Mouse (Mus musculus): ENCODE data around the gene Cracr2b.

Gene Cracr2b

DNA sequence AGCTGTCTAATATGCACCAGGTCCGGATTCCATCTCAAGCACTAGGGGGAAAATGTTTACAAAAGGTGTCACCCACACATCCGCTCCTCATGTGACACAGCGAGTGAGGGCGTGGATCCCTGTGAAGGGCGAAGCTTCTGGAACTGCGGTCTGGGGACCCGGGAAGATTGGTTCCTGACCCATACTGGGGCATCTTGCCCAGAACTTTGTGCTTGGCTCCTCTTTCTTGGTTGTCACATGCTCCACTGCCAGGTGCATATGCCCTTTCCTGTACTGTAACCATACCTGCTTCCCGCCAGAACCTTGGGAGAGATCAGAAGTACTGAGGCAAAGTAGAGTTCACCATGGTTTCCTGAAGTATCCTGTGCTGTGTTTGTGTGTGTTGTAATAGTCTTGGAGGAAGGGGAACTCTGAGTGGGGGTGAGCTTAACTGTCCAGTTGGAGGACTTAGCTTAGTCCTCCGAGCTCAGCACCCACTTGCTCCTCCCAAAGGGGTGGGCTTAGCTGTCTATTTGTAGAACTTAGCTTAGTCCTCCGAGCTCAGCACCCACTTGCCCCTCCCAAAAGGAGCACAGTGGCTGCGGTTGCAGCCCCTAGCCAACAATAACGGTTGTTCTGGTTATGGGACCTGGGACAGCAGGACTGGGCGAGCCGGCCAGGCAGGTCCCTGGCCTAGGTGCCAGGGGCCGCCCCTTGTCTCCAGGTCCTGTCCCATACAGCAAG lies at the start of gene Cracr2b:
TSS of gene Cracr2b (plus strand) at position 704 of the 723 bp plus-strand sequence.
- no peak for DNase-seq (ENCODE audit: low spot score)

DNA sequence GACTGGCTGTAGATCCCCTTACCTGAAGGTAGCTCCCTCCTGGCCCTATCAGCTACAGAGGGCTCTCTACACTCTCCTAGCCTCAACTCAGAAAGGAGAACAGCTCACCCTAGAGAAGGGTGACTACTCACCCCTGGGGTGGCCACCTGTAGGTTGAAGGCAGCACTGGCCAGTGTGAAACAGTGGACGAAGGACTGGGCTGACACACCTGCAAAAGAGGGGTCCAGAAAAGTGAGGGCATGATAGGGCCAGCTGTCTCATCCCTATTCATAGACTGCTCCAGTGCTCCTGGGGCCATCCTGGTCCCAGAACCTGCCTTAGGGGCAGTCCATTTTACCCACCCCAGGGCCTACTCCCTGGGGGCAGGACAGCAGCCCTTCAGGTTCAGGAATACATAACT lies 49.2 kb upstream of the Cracr2b start:
- DNase-seq (ENCODE audit: low spot score): no peak

DNA sequence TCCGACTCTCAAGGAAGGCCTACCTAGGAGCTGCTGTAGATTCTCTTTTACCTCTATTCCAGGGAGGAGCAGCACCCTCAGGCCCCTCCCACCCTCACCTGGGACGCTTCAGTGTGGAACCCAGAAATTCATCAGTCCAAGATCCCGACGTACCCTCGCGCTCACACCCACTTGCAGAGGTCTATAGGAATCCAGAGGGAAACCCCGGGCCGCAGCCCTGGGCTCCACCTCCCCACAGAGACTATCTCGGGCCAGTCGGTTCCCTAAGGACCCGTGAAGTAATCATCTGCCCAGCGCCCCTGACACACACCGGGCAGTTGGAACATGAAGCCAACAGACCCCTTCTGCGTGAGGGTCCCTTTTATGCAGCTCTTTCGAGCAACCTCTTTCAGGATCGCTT lies 47.6 kb upstream of the Cracr2b start:
- no peak for DNase-seq (ENCODE audit: low spot score)

DNA sequence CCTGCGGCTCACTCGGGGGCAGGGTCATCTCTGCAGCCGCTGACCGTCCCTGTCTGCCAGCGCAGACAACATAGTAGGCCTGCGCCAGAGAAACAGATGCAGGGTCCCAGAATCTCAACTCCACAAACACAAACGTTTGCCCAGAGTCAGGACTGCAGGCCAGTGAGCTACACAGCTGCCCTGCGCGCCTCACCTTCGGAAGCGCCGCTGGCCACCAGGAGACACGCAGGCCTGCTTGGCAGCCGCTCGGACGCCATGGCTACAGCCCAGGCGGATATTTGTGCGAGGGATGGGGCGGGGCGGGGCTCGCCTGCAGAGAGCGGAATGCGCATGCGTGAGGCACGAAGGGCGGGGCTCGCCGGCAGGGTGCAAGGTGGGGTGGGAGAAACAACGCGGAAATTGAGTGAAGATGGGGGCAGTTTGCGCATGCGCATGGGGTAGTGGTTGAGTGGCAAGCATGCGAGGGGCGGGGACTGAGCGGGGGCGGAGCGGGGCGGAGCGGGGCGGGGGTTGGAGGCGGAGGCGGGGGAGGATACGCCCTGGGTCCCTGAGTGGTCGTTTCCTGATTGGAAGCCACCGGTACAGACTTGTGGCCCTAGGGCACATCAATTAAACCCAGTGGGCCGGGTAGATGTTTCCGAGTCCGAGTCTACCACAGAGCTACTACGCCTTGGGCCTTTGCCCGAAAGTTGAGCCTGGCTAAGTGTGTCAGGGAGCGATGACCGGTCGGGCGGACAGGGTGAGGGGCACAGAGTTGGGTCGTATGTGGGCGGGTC lies 46.9 kb upstream of the Cracr2b start, which contains the start of gene Gatd1:
TSS of gene Gatd1 (minus strand) at position 328 of the 776 bp plus-strand sequence.
- peak; percentile 98 for DNase-seq (ENCODE audit: low spot score)

DNA sequence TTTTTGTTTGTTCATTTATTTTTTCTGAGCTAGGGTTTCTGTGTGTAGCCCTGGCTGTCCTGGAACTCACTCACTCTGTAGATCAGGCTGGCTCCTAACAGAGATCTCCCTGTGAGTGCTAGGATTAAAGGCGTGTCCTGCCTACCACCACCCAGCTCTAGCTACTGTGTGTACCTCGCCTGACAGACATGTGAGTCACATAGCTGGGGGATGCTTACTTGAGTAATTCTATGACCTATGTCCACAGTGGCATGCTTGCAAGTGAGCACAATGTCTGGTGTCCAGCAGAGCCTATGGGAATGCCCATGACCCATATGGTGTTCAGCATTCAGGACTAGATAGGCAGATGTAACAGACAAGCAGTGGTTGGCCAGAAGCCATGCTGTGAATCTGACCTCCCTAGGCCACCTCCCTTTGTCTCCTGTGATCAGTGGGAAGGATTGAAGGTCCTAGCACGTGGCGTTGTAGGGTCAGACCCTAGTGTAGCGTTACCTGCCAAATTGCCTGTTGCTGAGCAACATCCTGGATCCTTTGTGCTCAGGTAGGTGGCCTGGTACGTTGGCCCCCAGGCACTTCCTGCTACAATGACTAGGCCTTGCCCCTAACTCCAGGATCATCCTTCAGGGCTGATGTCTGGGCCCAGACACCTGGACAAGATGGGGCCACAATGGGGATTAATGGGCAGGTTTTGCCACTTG lies 44.6 kb upstream of the Cracr2b start:
- no peak for DNase-seq (ENCODE audit: low spot score)

DNA sequence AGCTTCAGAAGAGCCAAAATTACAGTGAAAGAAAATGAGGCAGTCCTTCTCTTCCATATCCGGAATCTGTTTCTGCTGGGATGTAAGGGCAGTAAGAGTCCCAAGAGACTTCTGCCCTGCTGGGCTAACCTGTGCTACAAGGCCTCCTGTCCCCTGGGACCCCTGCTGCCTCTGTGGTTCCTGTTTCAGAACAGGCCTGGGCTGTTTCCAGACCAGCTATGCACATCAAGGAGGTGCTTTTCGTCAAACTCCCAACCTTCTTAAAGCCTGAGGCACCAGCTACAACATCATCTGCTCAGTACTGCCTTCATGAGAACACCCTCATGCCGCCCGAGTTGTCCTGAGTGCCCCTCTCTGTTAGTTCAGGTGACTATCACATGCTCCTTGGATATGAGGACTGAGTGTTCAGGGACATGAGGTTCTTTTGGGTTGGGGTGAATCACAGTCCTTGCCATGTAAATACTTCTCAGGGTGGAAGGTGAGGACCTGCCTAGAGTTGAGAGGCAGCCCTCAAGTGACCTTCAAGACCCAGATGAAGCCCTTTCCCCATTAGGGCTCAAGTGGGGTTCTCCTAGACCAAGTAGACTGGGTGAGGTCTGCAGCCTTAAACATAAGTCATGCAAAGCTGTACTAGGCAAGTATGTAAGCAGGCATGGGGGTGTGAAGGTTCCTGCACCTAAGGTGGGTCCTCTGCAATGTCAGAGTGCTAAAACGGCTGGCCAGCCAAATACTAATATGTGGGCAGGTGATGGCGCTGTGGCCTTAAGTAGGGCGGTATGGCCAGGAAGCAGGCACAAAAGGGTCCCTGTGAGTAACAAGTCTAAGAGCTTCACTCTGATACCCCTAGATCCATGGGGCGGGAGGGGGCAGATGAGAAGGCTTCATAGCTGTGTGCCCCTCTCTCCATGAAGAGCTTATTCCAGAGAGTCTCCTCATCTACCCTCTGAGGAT lies 42.9 kb upstream of the Cracr2b start:
- DNase-seq (ENCODE audit: low spot score): no peak

DNA sequence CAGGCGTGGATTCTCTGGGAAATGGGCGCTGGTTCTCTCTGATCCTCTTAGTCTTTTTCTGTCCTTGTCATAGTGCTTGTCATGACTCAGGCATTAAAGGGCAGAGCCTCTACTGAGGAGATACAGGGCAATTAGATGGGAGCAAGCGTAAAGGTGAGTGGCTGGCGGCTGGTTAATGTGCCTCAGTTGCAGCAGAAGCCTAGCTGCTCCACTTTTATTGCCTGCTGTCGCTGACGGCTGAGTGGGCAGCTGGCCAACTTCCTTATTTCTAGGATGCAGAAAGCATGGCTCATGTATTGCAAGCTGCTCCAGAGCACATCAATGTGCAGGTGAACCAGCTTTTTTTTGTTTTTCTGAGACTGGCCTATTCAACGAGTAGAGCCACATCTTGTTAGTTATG lies 41.9 kb upstream of the Cracr2b start:
- DNase-seq (ENCODE audit: low spot score): no peak

DNA sequence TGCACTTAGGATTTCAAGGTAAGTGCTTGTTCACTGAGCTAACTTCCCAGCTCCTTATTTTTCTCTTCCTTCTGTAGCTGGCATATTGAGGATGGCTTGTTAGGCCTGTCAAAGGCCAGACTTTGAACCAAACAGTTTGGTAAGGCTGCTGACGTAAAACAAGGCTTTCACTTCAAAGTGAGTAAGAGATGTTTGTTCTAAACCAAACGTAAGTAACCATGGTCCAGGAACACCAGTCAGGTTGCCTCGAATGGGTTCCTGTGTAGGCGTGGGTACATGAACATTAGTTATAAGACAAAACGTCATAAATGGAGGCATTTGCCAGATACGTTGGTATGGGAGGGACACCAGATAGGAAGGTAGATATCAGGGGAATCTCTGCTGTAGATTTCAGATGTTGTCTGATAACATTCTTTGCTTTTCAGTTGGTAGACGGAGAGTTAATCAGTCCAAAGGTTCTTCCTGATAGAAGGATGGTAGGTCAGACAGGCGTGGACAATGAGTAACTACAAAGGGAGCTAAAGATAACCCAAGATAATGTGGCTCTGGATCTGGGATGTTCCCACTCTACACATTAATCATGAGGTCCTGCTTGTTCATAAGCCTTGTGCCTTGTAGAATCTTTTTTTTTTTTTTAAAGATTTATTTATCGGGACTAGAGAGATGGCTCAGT lies 40.7 kb upstream of the Cracr2b start:
- DNase-seq (ENCODE audit: low spot score): no peak

DNA sequence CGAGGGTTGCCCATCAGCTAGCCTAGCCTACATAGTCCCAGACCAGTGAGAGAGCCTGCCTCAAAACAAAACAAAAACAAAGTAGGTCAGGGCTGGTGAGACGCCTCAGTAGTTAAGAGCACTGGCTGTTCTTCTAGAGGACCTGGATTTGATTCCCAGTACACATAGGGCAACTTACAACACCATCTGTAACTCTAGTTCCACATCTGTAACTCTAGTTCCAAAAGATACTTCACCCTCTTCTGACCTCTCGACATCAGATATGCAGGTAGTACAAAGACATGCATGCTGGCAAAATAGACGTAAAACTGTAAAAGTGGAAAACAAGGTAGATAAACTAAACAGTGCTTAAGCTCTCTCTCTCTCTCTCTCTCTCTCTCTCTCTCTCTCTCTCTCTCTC lies 37.1 kb upstream of the Cracr2b start:
- no peak for DNase-seq (ENCODE audit: low spot score)

DNA sequence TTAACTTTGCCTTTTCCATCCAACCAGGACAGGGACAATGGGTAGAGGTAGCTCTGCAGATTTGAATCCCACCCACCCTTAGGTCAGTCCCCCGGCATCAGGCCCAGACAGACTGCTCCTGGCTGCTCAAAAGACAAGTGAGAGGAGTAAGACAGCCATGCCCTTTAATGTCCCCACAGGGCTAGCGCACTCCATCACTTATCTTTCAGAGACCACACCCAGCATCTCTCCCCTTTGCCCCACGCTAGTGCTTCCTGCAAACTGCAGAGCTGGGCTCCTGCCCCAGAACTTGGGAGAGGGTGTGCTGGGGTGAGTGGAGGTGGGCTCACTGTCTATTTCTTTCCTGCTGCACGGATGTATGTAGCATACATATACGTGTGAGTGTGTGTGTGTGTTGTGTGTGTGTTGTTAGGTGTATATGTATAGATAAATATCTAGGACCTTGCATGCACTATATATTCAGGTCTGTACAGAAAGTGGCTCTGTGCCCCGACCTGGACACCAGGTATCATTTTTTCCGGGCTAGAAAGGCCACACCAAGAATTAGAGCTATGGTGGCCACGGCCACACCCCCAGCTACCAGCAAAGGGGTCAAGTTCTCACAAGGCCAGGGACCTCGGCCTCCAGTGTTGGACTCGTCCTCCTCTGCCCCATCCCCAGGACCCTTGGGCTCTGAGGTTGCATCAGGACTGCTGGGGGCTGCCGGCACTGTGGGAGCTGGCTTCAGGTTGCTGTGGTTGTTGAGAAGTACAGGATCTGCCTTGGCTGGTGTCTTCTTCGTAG lies 33.8 kb upstream of the Cracr2b start:
- DNase-seq (ENCODE audit: low spot score): no peak

DNA sequence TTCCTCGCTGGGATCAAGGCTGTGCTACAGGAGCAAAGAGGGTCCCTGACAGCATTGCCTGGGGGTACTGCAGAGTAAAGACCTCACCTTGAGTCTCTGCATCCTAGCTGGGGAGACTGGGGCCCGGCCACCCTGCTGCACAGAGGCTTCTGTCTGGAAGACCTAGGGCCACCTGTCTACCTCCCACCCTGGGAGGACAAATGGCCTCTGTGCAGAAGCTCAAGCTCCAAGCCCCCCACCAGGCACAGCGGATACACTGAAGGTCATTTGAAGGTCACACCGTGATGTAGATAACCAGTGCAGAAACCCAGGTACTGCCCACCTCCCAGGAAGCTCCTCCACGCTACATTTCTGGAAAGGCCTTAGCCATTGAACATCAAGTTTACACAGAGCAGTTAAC lies 32.2 kb upstream of the Cracr2b start:
- DNase-seq (ENCODE audit: low spot score): no peak

DNA sequence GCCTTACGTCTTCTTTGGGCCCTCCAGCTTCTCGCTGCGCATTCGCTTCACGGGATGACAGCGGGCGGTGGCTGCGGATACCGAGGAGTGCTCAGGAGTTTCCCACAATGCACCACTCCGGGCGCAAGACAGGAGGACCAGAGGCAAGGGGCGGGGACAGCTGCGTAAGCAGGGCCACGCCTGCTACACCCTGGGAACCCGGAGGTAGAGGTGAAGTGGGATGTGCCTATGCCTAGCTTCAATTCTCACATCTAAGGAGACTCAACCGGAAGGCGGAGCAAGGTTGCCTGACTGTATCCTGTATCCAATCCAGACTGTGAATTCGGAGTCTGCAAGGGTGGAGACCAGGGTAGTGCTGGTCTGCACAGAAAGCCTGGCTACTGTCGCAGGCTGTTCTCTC lies 31.6 kb upstream of the Cracr2b start, which contains the start of gene Cend1:
TSS of gene Cend1 (minus strand) at position 182 of the 400 bp plus-strand sequence.
- no peak for DNase-seq (ENCODE audit: low spot score)

DNA sequence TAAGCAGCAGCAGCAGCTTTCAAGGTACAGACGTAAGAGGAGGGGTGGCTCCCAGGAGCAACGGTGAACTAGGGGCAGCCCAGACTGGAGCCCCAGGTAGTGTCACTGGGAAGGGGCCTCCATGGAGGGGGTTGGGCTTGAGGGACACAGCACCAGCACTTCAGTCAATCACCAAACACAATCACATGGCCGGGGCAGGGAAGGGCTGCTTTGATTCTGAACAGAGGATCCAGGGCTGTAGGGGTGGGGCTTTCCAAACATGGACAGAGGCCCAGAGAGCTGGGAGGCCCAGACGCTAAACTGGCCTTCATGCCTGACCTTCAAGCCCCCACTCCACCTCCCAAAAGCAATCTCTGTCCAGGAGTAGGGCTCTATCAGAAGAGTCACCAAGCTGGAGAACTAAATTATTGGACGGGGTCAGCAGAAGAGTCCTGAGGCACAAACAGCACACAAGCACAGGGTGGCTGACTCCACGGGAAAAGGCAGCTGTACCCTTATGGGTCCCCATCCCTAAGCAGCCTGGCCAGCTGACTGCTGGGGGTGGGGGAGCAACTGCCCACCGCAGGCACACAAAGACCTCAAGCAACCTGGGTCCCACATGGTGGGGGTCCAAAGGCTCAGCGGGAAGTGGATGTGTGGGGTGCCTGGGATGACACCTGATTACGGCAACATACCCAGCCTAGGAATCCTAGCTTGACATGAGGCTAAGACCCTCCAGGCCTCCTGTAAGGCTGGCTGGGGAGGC lies 30.9 kb upstream of the Cracr2b start:
- peak; percentile 72 for DNase-seq (ENCODE audit: low spot score)

DNA sequence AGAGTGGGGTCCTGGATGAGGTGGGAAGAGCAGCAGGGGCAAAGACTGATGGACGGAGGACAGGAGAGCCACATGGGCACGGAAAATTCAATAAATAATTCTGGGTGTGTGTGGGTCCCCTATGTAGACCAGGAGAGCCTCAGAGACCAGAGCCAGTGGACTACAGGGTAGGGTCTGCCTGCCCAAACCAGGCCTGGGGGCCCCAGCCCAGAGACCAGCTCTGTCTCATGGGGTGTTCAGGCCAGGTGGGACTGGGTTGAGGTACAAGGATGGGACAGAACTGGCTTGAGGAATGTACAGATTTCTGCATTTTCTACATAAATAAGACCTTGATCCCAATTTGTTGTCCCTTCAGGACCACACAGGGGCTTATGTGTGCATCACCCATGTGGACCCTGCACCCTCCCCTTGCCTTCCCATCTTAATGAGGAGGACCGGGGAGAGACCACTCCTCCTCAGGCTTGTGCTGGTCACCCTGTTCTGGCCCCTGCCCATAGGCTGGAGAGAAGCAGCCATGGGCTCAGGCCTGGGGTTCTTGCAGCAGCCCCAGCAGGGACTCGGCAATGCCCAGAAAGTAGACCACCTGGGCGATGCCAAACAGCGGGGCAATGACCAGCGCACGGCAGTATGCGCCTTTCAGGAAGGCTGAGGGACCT lies 30.2 kb upstream of the Cracr2b start:
- no peak for DNase-seq (ENCODE audit: low spot score)

DNA sequence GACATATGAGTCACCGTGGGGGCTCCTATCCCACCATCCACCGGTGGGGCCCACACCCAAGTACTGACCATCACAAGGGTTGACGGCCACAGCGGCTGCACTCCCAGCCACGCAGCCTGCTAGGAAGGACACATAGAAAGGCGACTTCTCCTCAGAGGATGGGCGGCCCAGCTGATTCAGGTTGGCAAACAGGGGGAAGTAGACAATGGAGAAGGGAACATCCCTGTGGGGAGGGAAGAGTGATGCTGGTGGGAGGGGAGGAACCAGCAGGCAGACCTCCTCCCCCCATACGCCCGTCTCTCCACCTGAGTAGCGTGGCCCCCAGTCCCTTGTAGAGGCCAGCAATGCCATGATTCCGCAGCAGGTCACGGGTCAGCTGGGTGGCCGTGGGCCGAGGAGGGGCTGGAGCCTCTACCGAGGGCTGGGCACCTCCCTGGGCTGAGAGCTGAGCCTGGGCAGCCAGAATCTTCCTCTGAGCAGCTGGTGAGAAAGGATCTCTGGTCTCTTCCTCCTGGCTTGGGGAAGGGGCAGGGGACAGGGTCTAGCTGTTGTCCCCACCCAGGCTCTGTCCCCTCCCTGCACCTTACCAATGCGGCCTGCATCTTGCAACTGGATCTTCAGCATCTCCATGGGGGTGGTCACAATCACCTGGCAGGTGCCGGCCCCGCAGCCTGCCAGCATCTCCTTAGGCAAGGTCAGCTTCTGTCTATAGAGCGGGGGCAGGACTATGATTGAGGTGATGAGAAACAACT lies 29.3 kb upstream of the Cracr2b start:
- no peak for DNase-seq (ENCODE audit: low spot score)

DNA sequence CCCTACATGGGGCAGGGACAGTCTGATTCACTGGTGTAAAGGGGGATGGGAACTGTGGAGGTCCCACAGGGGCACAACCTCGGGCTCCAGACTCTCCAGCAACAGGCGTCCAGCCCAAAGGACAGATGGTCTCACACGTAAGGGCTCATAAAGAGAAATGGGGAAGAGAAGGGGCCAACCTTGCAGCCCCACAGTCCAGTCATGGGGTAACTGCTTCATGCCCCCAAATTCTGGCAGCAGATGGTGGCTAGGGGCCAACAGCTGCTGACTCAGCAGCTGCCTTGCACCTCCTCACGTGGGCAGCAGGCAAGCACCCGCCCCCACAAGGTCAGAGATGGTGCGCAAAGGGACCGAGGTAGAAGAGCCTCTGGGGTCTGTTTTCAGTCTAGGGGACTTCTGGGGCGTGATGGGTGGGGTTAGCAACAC lies 28.7 kb upstream of the Cracr2b start:
- no peak for DNase-seq (ENCODE audit: low spot score)

DNA sequence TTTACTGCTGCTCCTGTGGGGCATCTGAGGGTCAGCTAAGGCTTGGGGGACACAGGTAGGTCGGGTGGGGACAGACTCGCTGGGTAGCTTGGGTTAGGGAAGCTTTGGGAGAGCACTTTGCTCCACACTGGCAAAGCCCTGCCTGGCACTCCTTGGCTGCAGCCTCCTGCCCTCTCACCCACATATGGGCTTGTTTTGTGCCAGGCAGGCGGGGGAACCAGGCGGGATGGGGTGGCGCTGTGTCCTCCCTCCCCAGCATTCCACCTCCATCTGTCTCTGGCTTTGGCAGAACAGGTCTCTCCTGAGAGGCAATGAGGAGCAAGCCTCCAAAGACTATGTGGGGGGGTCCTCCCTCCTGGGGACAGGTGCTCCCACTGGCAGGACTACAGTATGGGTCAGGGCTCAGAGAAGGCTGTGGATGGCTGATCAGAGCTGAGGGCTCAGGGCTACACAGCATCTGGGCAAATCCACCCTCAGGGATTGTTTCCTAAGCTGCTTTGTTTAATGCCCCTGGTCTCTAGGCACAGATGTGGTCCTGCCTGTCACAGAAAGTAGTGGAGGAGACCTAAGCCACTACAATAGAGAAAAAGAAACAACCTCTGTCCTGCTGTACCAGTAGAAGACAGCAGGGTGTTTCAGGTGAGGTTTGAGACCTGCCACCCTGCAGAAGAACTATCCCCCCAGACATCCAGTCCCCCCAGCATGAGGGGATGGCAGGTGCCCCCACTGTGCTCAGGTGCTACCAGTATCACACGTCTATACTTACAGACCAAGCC lies 28.0 kb upstream of the Cracr2b start:
- peak; percentile 77 for DNase-seq (ENCODE audit: low spot score)
